Mouse (Mus musculus) intestine, embryonic 14.5 days (tissue): ENCODE data around the gene Lbhd1. TPM values are rescaled to one million over a fixed set of nuclear protein-coding genes. Genes with fewer than 3 reads are reported as not detected.

Experiments
- ATAC-seq: fragments of 200-750 bp; cut with Nextera tagmentation; replicated peaks from 2 replicates; pipeline ENCODE4 v1.8.0; 2017; ENCODE audit warnings: low read depth, moderate number of reproducible peaks, moderate TSS enrichment, moderate library complexity; ENCODE audit not compliant: low FRiP score, low TSS enrichment
- DNase-seq: peaks from one replicate; pipeline ENCODE4 v3.0.0-alpha.2; 2018; ENCODE audit warnings: low spot score
- H3K27ac ChIP-seq: fragments of 300-500 bp; sonication (generic); 2 replicates; pipeline ENCODE4 v1.5.1; 2014; ENCODE audit warnings: low read depth, mild to moderate bottlenecking, control low read depth
- H3K27me3 ChIP-seq: fragments of 300-500 bp; sonication (generic); replicated peaks from 2 replicates; pipeline ENCODE4 v1.6.1; 2014; ENCODE audit warnings: low read length, control low read depth; ENCODE audit not compliant: control insufficient read depth, insufficient read depth
- H3K36me3 ChIP-seq: fragments of 300-500 bp; sonication (generic); 2 replicates; pipeline ENCODE4 v1.6.1; 2014; ENCODE audit warnings: low read length, control low read depth; ENCODE audit not compliant: control insufficient read depth, insufficient read depth
- H3K4me1 ChIP-seq: fragments of 300-500 bp; sonication (generic); replicated peaks from 2 replicates; pipeline ENCODE4 v1.6.1; 2014; ENCODE audit warnings: low read length, control low read depth, mixed read lengths; ENCODE audit not compliant: control insufficient read depth, insufficient read depth
- H3K4me2 ChIP-seq: fragments of 300-500 bp; sonication (generic); 2 replicates; pipeline ENCODE4 v1.6.1; 2014; ENCODE audit warnings: low read length
- H3K4me3 ChIP-seq: fragments of 300-500 bp; sonication (generic); 2 replicates; pipeline ENCODE4 v1.5.1; 2014; ENCODE audit warnings: low read depth, low read length, control low read depth, mixed read lengths
- H3K9ac ChIP-seq: fragments of 300-500 bp; sonication (generic); 2 replicates; pipeline ENCODE4 v1.6.1; 2014; ENCODE audit warnings: mild to moderate bottlenecking, low read length
- H3K9me3 ChIP-seq: fragments of 300-500 bp; sonication (generic); 2 replicates; pipeline ENCODE4 v1.6.1; 2016; ENCODE audit warnings: low read length, control low read depth; ENCODE audit not compliant: control insufficient read depth
- whole genome bisulfite sequencing: fragments of 180-500 bp; shearing (Covaris S2); extraction: QIAGEN DNeasy Blood & Tissue Kit; methylation state at CpG from one replicate; pipeline ENCODE4 v1.1.7; 2014; 5-methylcytosine and 5-hydroxymethylcytosine counted together
- polyA plus RNA-seq: library from polyadenylated mRNA; unstranded; fragments of >200 nt; fragmentation: Nextera tagmentation; extraction: Ambion mirVana; gene quantifications from 2 replicates; pipeline ENCODE4 v1.2.1, GENCODE M21; 2014

The Lbhd1 gene
- polyA plus RNA-seq, 1 experiment from 2014 or later, result 79.2 TPM

- WGBS, result 2% methylated on average over 40 of the region's 50 CpGs
- H3K4me1 ChIP-seq, result peaks cover 11% of the 10 kb centered on the region
Measured at GRCm38 (mm10) chr19:8920073-8920736, 36.7 kb downstream of the Lbhd1 start, which contains the start of gene B3gat3. TSS of gene B3gat3 (plus strand) at chr19:8920374.

GRCm38 (mm10) chr19:8920836-8921291, 37.3 kb downstream of the Lbhd1 start:
- peaks cover 11% of the 10 kb centered on the region for H3K4me1 ChIP-seq
- H3K9ac ChIP-seq, result peak overlapping the region; percentile 78
- no peak for DNase-seq
- peak overlapping the region; percentile 86 for H3K27ac ChIP-seq
- H3K4me3 ChIP-seq, result peak overlapping the region; percentile 87
- H3K4me2 ChIP-seq, result peak overlapping the region; percentile 65
- H3K36me3 ChIP-seq, result peaks cover 33% of the 10 kb centered on the region
- no peak; the same call in 1 of the 2 replicates for ATAC-seq
- H3K27me3 ChIP-seq, result no peaks in the 10 kb centered on the region
- WGBS, result 1% methylated on average over 6 of the region's 6 CpGs
- H3K9me3 ChIP-seq, result no peaks in the 10 kb centered on the region

More at GRCm38 (mm10) chr19:8920073-8920736, 36.7 kb downstream of the Lbhd1 start, which contains the start of gene B3gat3:
- Histone ChIP-seq H3K27me3 (no peaks in the 10 kb centered on the region), H3K9me3 (no peaks in the 10 kb centered on the region), H3K4me3 (peak within 1 kb of the TSS; percentile 87), H3K9ac (peak within 1 kb of the TSS; percentile 78), H3K36me3 (peaks cover 33% of the 10 kb centered on the region), H3K4me2 (peak within 1 kb of the TSS; percentile 65), H3K27ac (peak within 1 kb of the TSS; percentile 86)
- ATAC-seq (peak; percentile 98), DNase-seq (peak; percentile 95)

GRCm38 (mm10) chr19:8921741-8922140, 38.2 kb downstream of the Lbhd1 start:
- Histone ChIP-seq H3K9ac (no peak overlapping the region), H3K4me1 (peaks cover 11% of the 10 kb centered on the region), H3K4me2 (peak overlapping the region; percentile 65; the same call in 1 of the 2 replicates), H3K9me3 (no peaks in the 10 kb centered on the region), H3K4me3 (peak overlapping the region; percentile 87; the same call in 1 of the 2 replicates), H3K36me3 (peaks cover 32% of the 10 kb centered on the region), H3K27ac (no peak overlapping the region), H3K27me3 (no peaks in the 10 kb centered on the region)
- 80% methylated on average over 9 of the region's 9 CpGs for WGBS
- DNase-seq, result no peak
- ATAC-seq, result no peak

- Histone ChIP-seq H3K4me3 (no peak overlapping the region), H3K9me3 (no peaks in the 10 kb centered on the region), H3K27me3 (no peaks in the 10 kb centered on the region), H3K36me3 (peaks cover 36% of the 10 kb centered on the region), H3K27ac (no peak overlapping the region), H3K9ac (no peak overlapping the region), H3K4me2 (no peak overlapping the region), H3K4me1 (peaks cover 16% of the 10 kb centered on the region)
- no peak for DNase-seq
- ATAC-seq, result no peak
- 91% methylated on average over 2 of the region's 2 CpGs for WGBS
Measured at GRCm38 (mm10) chr19:8926766-8927165, 43.2 kb downstream of the Lbhd1 start.

GRCm38 (mm10) chr19:8927891-8928525, 44.5 kb downstream of the Lbhd1 start:
- 84% methylated on average over 12 of the region's 12 CpGs for WGBS
- no peaks in the 10 kb centered on the region for H3K9me3 ChIP-seq
- ATAC-seq (no peak), DNase-seq (no peak)
- H3K4me1 ChIP-seq, result peaks cover 13% of the 10 kb centered on the region
- no peak overlapping the region for H3K27ac ChIP-seq
- no peak overlapping the region for H3K4me2 ChIP-seq
- H3K36me3 ChIP-seq, result peaks cover 32% of the 10 kb centered on the region
- H3K9ac ChIP-seq, result no peak overlapping the region
- no peaks in the 10 kb centered on the region for H3K27me3 ChIP-seq
- H3K4me3 ChIP-seq, result no peak overlapping the region

- 18% methylated on average over 16 of the region's 16 CpGs for WGBS
- Histone ChIP-seq H3K27me3 (no peaks in the 10 kb centered on the region), H3K4me3 (peak overlapping the region; percentile 78), H3K4me2 (peak overlapping the region; percentile 79), H3K27ac (peak overlapping the region; percentile 81), H3K36me3 (peaks cover 34% of the 10 kb centered on the region), H3K9ac (peak overlapping the region; percentile 78; the same call in 1 of the 2 replicates), H3K9me3 (no peaks in the 10 kb centered on the region), H3K4me1 (peaks cover 13% of the 10 kb centered on the region)
- no peak; the same call in 1 of the 2 replicates for ATAC-seq
- no peak for DNase-seq
Measured at GRCm38 (mm10) chr19:8928689-8929223, 45.2 kb downstream of the Lbhd1 start.

- Histone ChIP-seq H3K9me3 (no peaks in the 10 kb centered on the region), H3K4me2 (peak within 1 kb of the TSS; percentile 79), H3K4me1 (peaks cover 13% of the 10 kb centered on the region), H3K4me3 (peak within 1 kb of the TSS; percentile 78), H3K27ac (peak within 1 kb of the TSS; percentile 81), H3K27me3 (no peaks in the 10 kb centered on the region), H3K36me3 (peaks cover 39% of the 10 kb centered on the region), H3K9ac (peak within 1 kb of the TSS; percentile 78)
- peak; percentile 84 for DNase-seq
- ATAC-seq, result peak; percentile 81
- under 1% methylated on average over 68 of the region's 74 CpGs for WGBS
Measured at GRCm38 (mm10) chr19:8929224-8930088, 45.9 kb downstream of the Lbhd1 start, which contains the start of the genes Rom1 and Eml3. TSS of gene Rom1 (minus strand) at chr19:8929356. TSS of gene Eml3 (plus strand) at chr19:8929552.

GRCm38 (mm10) chr19:8930117-8930516, 46.6 kb downstream of the Lbhd1 start:
- no peak for DNase-seq
- WGBS, result 9% methylated on average over 11 of the region's 11 CpGs
- Histone ChIP-seq H3K9ac (peak overlapping the region; percentile 78), H3K4me2 (peak overlapping the region; percentile 79), H3K4me1 (peaks cover 13% of the 10 kb centered on the region), H3K27me3 (no peaks in the 10 kb centered on the region), H3K27ac (peak overlapping the region; percentile 81), H3K4me3 (peak overlapping the region; percentile 78), H3K9me3 (no peaks in the 10 kb centered on the region), H3K36me3 (peaks cover 46% of the 10 kb centered on the region)
- ATAC-seq, result peak; percentile 29
